Comparison of ENCODE assay signal across 8 mouse cellular contexts in genomic region chr12:79006478-79007125, GRCm38 (mm10). TPM values are rescaled to one million over a fixed set of nuclear protein-coding genes. Genes with fewer than 3 reads are reported as not detected.
DNase-seq lines count a peak whose midpoint lies in the region; ATAC-seq and TF ChIP-seq lines count a peak whose summit lies in the region.

No protein-coding gene starts in this region.

- TF ChIP-seq CTCF in bone marrow macrophage, adult 2 months (IDR thresholded peaks at IDR 0.05; ENCODE audit: low read depth, low read length) = peak; percentile 25; the same call in 1 of the 2 replicates
- TF ChIP-seq CTCF in heart, postnatal 0 days (IDR thresholded peaks at IDR 0.05; ENCODE audit: low read depth) = peak; percentile 56
- TF ChIP-seq CTCF in lung, adult 2 months (IDR thresholded peaks at IDR 0.05; ENCODE audit: insufficient read depth, low read length) = 0 out of 2 replicates have a peak, but pooled peaks have one; percentile 15
- TF ChIP-seq CTCF in thymus, adult 2 months (IDR thresholded peaks at IDR 0.05; ENCODE audit: borderline replicate concordance, control insufficient read depth, extremely low read depth, insufficient read depth, low read length, poor library complexity) = peak; percentile 50; the same call in 1 of the 2 replicates

- H3K4me1 ChIP-seq in bone marrow macrophage, adult 2 months (ENCODE audit: control insufficient read depth, insufficient read depth, low read length) = peaks cover 12% of the 10 kb centered on the region
- H3K4me1 ChIP-seq in forebrain, embryonic 11.5 days (replicated peaks; ENCODE audit: control insufficient read depth, insufficient read depth, low read length) = peaks cover 3% of the 10 kb centered on the region; the same call in 1 of the 2 replicates
- H3K4me1 ChIP-seq in heart, postnatal 0 days (ENCODE audit: control insufficient read depth, insufficient read depth) = no peaks in the 10 kb centered on the region
- peaks cover 8% of the 10 kb centered on the region; the same call in 1 of the 2 replicates for H3K4me1 ChIP-seq in lung, adult 2 months (ENCODE audit: control insufficient read depth, insufficient read depth, low read length)
- no peaks in the 10 kb centered on the region for H3K4me1 ChIP-seq in neural tube, embryonic 14.5 days (ENCODE audit: control insufficient read depth, insufficient read depth, low read length)
- H3K4me1 ChIP-seq in thymus, adult 2 months (replicated peaks; ENCODE audit: control insufficient read depth, insufficient read depth, low read length) = peaks cover 11% of the 10 kb centered on the region

- no peaks in the 10 kb centered on the region for H3K36me3 ChIP-seq in forebrain, embryonic 11.5 days (ENCODE audit: control insufficient read depth, insufficient read depth, low read length)
- H3K36me3 ChIP-seq in heart, postnatal 0 days (replicated peaks; ENCODE audit: control insufficient read depth, insufficient read depth, low read length) = no peaks in the 10 kb centered on the region
- H3K36me3 ChIP-seq in neural tube, embryonic 14.5 days (ENCODE audit: control insufficient read depth, insufficient read depth, low read length) = no peaks in the 10 kb centered on the region
- no peaks in the 10 kb centered on the region for H3K36me3 ChIP-seq in thymus, adult 2 months (ENCODE audit: control insufficient read depth, insufficient read depth, low read length)

- H3K27me3 ChIP-seq in forebrain, embryonic 11.5 days (ENCODE audit: control insufficient read depth, insufficient read depth, low read length) = no peaks in the 10 kb centered on the region
- H3K27me3 ChIP-seq in heart, postnatal 0 days (ENCODE audit: control insufficient read depth, insufficient read depth, low read length) = peaks cover 9% of the 10 kb centered on the region; the same call in 1 of the 2 replicates
- H3K27me3 ChIP-seq in neural tube, embryonic 14.5 days (ENCODE audit: control insufficient read depth, insufficient read depth, low read length) = no peaks in the 10 kb centered on the region
- no peaks in the 10 kb centered on the region; the same call in 1 of the 2 replicates for H3K27me3 ChIP-seq in thymus, adult 2 months (ENCODE audit: control insufficient read depth, insufficient read depth, low read length)

- H3K27ac ChIP-seq in bone marrow macrophage, adult 2 months (ENCODE audit: insufficient read depth, low read depth, low read length) = no peak overlapping the region
- no peak overlapping the region for H3K27ac ChIP-seq in forebrain, embryonic 11.5 days (ENCODE audit: low read depth, low read length)
- no peak overlapping the region for H3K27ac ChIP-seq in heart, postnatal 0 days (ENCODE audit: low read depth)
- H3K27ac ChIP-seq in neural tube, embryonic 14.5 days (ENCODE audit: low read depth, low read length) = peak overlapping the region; percentile 90
- no peak overlapping the region for H3K27ac ChIP-seq in thymus, adult 2 months (ENCODE audit: control insufficient read depth, insufficient read depth, low read length)

- DNase-seq in CD8-positive naive resting alpha-beta T cell, adult 2 months (ENCODE audit: low read depth in 2 of 2, low spot score in 2 of 2) = peak; percentile 42 to 59
- peak; percentile 76 for DNase-seq in forebrain, embryonic 11.5 days (ENCODE audit: low spot score)
- DNase-seq in heart, postnatal 0 days (ENCODE audit: low spot score) = no peak
- DNase-seq in kidney, postnatal 25 days = peak; percentile 58 to 74
- DNase-seq in lung, adult 2 months = peak; percentile 60
- peak; percentile 69 for DNase-seq in thymus, adult 2 months

- peak overlapping the region; percentile 78 for H3K4me2 ChIP-seq in forebrain, embryonic 11.5 days (ENCODE audit: low read depth, low read length, severe bottlenecking)
- peak overlapping the region; percentile 89 for H3K4me2 ChIP-seq in heart, postnatal 0 days (ENCODE audit: low read depth, low read length)
- H3K4me2 ChIP-seq in neural tube, embryonic 14.5 days (ENCODE audit: low read depth, low read length) = peak overlapping the region; percentile 79

- H3K9ac ChIP-seq in forebrain, embryonic 11.5 days (ENCODE audit: low read length) = peak overlapping the region; percentile 81
- H3K9ac ChIP-seq in heart, postnatal 0 days (replicated peaks; ENCODE audit: low read depth, low read length) = peak overlapping the region; percentile 77
- peak overlapping the region; percentile 96 for H3K9ac ChIP-seq in neural tube, embryonic 14.5 days (replicated peaks; ENCODE audit: low read depth, low read length)

- TF ChIP-seq POLR2A in bone marrow macrophage, adult 2 months (IDR thresholded peaks at IDR 0.05; ENCODE audit: borderline replicate concordance, low read depth, low read length) = no peak
- TF ChIP-seq POLR2A in lung, adult 2 months (IDR thresholded peaks at IDR 0.05; ENCODE audit: borderline replicate concordance, extremely low read depth, low read depth, low read length) = no peak
- TF ChIP-seq POLR2A in thymus, adult 2 months (IDR thresholded peaks at IDR 0.05; ENCODE audit: control insufficient read depth, extremely low read depth, insufficient read depth, low read length, poor library complexity) = no peak

- H3K9me3 ChIP-seq in forebrain, embryonic 11.5 days (ENCODE audit: control insufficient read depth, low read length) = no peaks in the 10 kb centered on the region
- H3K9me3 ChIP-seq in heart, postnatal 0 days (replicated peaks; ENCODE audit: control insufficient read depth, low read length) = no peaks in the 10 kb centered on the region
- H3K9me3 ChIP-seq in neural tube, embryonic 14.5 days (ENCODE audit: control insufficient read depth, low read length) = no peaks in the 10 kb centered on the region

- under 1% methylated on average over 50 of the region's 53 CpGs for WGBS in forebrain, embryonic 11.5 days
- under 1% methylated on average over 41 of the region's 53 CpGs for WGBS in heart, postnatal 0 days
- under 1% methylated on average over 52 of the region's 53 CpGs for WGBS in lung, adult 2 months
- WGBS in neural tube, embryonic 14.5 days = under 1% methylated on average over 35 of the region's 53 CpGs
- WGBS in thymus, adult 2 months = under 1% methylated on average over 52 of the region's 53 CpGs

- H3K4me3 ChIP-seq in bone marrow macrophage, adult 2 months (ENCODE audit: insufficient read depth, low read length) = peak overlapping the region; percentile 98
- peak overlapping the region; percentile 87 for H3K4me3 ChIP-seq in forebrain, embryonic 11.5 days (ENCODE audit: low read depth, low read length)
- H3K4me3 ChIP-seq in heart, postnatal 0 days (ENCODE audit: low read depth, low read length) = peak overlapping the region; percentile 92
- peak overlapping the region; percentile 85 for H3K4me3 ChIP-seq in lung, adult 2 months (replicated peaks; ENCODE audit: extremely low read depth, low read depth, low read length)
- peak overlapping the region; percentile 92 for H3K4me3 ChIP-seq in neural tube, embryonic 14.5 days (ENCODE audit: low read depth, low read length)
- H3K4me3 ChIP-seq in thymus, adult 2 months (ENCODE audit: control insufficient read depth, insufficient read depth, low read length) = peak overlapping the region; percentile 99

- no peak for TF ChIP-seq EP300 in heart, postnatal 0 days (IDR thresholded peaks at IDR 0.05; ENCODE audit: low read depth)

- peak; percentile 73 for ATAC-seq in forebrain, embryonic 11.5 days (replicated peaks; ENCODE audit: low FRiP score)
- peak; percentile 55; the same call in 1 of the 2 replicates for ATAC-seq in heart, postnatal 0 days (ENCODE audit: insufficient read depth, low read depth)
- ATAC-seq in neural tube, embryonic 14.5 days (ENCODE audit: low read depth) = peak; percentile 83

RNA-seq across cellular contexts. Expression of gene Tmem229b, which starts 0.8 kb away (rescaled TPM):
- polyA plus RNA-seq in bone marrow macrophage, adult 2 months (2012; ENCODE audit: insufficient read depth, insufficient read length, missing spikeins) = 47.9 and 60.9 TPM in 2 replicates
- 7.3 and 7.9 TPM in 2 replicates for polyA plus RNA-seq in forebrain, embryonic 11.5 days (2014; fragmentation: Nextera tagmentation; extraction: Ambion mirVana)
- 4.8 and 12.8 TPM in 2 replicates for total RNA-seq in heart, postnatal 0 days (2014; rRNA removed; ENCODE audit: low replicate concordance)
- polyA plus RNA-seq in heart, postnatal 0 days (2015; fragmentation: Nextera tagmentation; extraction: Ambion mirVana) = 1.4 and 1.9 TPM in 2 replicates
- polyA plus RNA-seq in lung, adult 2 months (2012; rRNA removed) = 15.4 and 18.6 TPM in 2 replicates
- 59.1 and 59.4 TPM in 2 replicates for polyA plus RNA-seq in neural tube, embryonic 14.5 days (2014; fragmentation: Nextera tagmentation; extraction: Ambion mirVana)
- polyA plus RNA-seq in thymus, adult 2 months (2012; rRNA removed) = 82.4 and 82.7 TPM in 2 replicates

RNA-seq across cellular contexts. Expression of gene Plekhh1, which starts 22.4 kb away (rescaled TPM):
- polyA plus RNA-seq in bone marrow macrophage, adult 2 months (2012; ENCODE audit: insufficient read depth, insufficient read length, missing spikeins) = 0.17 and 0.25 TPM in 2 replicates
- polyA plus RNA-seq in forebrain, embryonic 11.5 days (2014; fragmentation: Nextera tagmentation; extraction: Ambion mirVana) = 6.9 and 8.4 TPM in 2 replicates
- 6.2 and 15.0 TPM in 2 replicates for total RNA-seq in heart, postnatal 0 days (2014; rRNA removed; ENCODE audit: low replicate concordance)
- 2.5 and 4.0 TPM in 2 replicates for polyA plus RNA-seq in heart, postnatal 0 days (2015; fragmentation: Nextera tagmentation; extraction: Ambion mirVana)
- 8.9 and 9.3 TPM in 2 replicates for polyA plus RNA-seq in lung, adult 2 months (2012; rRNA removed)
- polyA plus RNA-seq in neural tube, embryonic 14.5 days (2014; fragmentation: Nextera tagmentation; extraction: Ambion mirVana) = 2.4 and 3.4 TPM in 2 replicates
- polyA plus RNA-seq in thymus, adult 2 months (2012; rRNA removed) = 0.96 and 1.1 TPM in 2 replicates
